Mouse (Mus musculus) embryonic facial prominence, embryonic 14.5 days (tissue): ENCODE data around the gene Nlgn3. TPM values are rescaled to one million over a fixed set of nuclear protein-coding genes. Genes with fewer than 3 reads are reported as not detected.

Experiments used
- polyA plus RNA-seq: library from polyadenylated mRNA; unstranded; fragments of >200 nt; fragmentation: Nextera tagmentation; extraction: Ambion mirVana; gene quantifications from 2 replicates; pipeline ENCODE4 v1.2.1, GENCODE M21; 2014

The Nlgn3 gene
- polyA plus RNA-seq, 1 experiment from 2014 or later = 13.9 TPM

Other genes with a start within 250 kb of the Nlgn3 start
- 0.08 and 0.38 TPM in 2 replicates for gene Tex11, start 239.5 kb upstream of the Nlgn3 start, polyA plus RNA-seq
- gene Slc7a3, start 213.1 kb upstream of the Nlgn3 start, polyA plus RNA-seq = 1.5 and 1.7 TPM in 2 replicates
- 42.1 and 46.8 TPM in 2 replicates for gene Snx12, start 76.6 kb upstream of the Nlgn3 start, polyA plus RNA-seq
- 4.6 and 4.9 TPM in 2 replicates for gene Foxo4, start 44.6 kb upstream of the Nlgn3 start, polyA plus RNA-seq
- not detected in 2 replicates for gene Gm614, start 35.2 kb upstream of the Nlgn3 start, polyA plus RNA-seq
- 12.6 and 14.5 TPM in 2 replicates for gene Il2rg, start 30.9 kb upstream of the Nlgn3 start, polyA plus RNA-seq
- gene Gm20489, start 30.1 kb upstream of the Nlgn3 start, polyA plus RNA-seq = not detected in 2 replicates
- gene Med12, start 25.1 kb upstream of the Nlgn3 start, polyA plus RNA-seq = 38.0 and 42.5 TPM in 2 replicates
- 0.48 and 0.51 TPM in 2 replicates for gene Gjb1, start 77.2 kb downstream of the Nlgn3 start, polyA plus RNA-seq
- gene Zmym3, start 121.7 kb downstream of the Nlgn3 start, polyA plus RNA-seq = 27.1 and 30.1 TPM in 2 replicates
- gene Nono, start 130.2 kb downstream of the Nlgn3 start, polyA plus RNA-seq = 328 and 365 TPM in 2 replicates
- 110 and 157 TPM in 2 replicates for gene Itgb1bp2, start 149.9 kb downstream of the Nlgn3 start, polyA plus RNA-seq
- 12.6 and 15.3 TPM in 2 replicates for gene Taf1, start 233.6 kb downstream of the Nlgn3 start, polyA plus RNA-seq